Mouse (Mus musculus) MEL (cell line): ENCODE measurements around the gene E130308A19Rik. TPM values are rescaled to one million over a fixed set of nuclear protein-coding genes. Genes with fewer than 3 reads are reported as not detected.
A peak's percentile ranks its signal among the peaks of the same experiment; 100 is the strongest.

Experiments
- DNase-seq: peaks from one replicate; pipeline ENCODE4 v3.0.0; 2011; ENCODE audit warnings: low read depth, low spot score
- H3K27ac ChIP-seq: 2 replicates; pipeline ENCODE4 v1.5.1; 2012; ENCODE audit warnings: low read depth, mild to moderate bottlenecking, control low read depth, low read length, moderate library complexity; ENCODE audit not compliant: control insufficient read depth
- H3K27me3 ChIP-seq, 2 experiments: fragments of 150-350 bp in 1 of 2; sonication (generic) in 1 of 2; 2 replicates each; pipeline ENCODE4 v1.6.1; 2012; ENCODE audit warnings: low read length in 2 of 2, mild to moderate bottlenecking in 2 of 2, improper control_type of control experiment in 1 of 2, moderate library complexity in 1 of 2; ENCODE audit not compliant: insufficient read depth in 2 of 2, control insufficient read depth in 1 of 2
- H3K36me3 ChIP-seq, 2 experiments: 2 replicates each; pipeline ENCODE4 v1.6.1; 2012 to 2014; ENCODE audit warnings: low read length in 2 of 2, improper control_type of control experiment in 1 of 2, inconsistent platforms in 1 of 2, mild to moderate bottlenecking in 1 of 2; ENCODE audit not compliant: insufficient read depth in 2 of 2, control insufficient read depth in 1 of 2
- H3K4me1 ChIP-seq, 2 experiments: fragments of 150-350 bp in 1 of 2; sonication (generic) in 1 of 2; 2 replicates each; pipeline ENCODE4 v1.6.1; 2012; ENCODE audit warnings: low read length in 2 of 2, improper control_type of control experiment in 1 of 2, mild to moderate bottlenecking in 1 of 2; ENCODE audit not compliant: insufficient read depth in 2 of 2, control insufficient read depth in 1 of 2
- H3K4me3 ChIP-seq, 2 experiments: fragments of 150-350 bp in 1 of 2; sonication (generic) in 1 of 2; 2 replicates each; pipeline ENCODE4 v1.5.1; 2012; ENCODE audit warnings: low read depth in 2 of 2, low read length in 2 of 2, mild to moderate bottlenecking in 2 of 2, moderate library complexity in 2 of 2, control low read depth in 1 of 2, improper control_type of control experiment in 1 of 2; ENCODE audit not compliant: control insufficient read depth in 1 of 2, insufficient read depth in 1 of 2
- H3K79me2 ChIP-seq: 2 replicates; pipeline ENCODE4 v1.6.1; 2012; ENCODE audit warnings: mild to moderate bottlenecking, low read length, moderate library complexity; ENCODE audit not compliant: control insufficient read depth, poor library complexity, insufficient read depth
- H3K9ac ChIP-seq: 2 replicates; pipeline ENCODE4 v1.6.1; 2012; ENCODE audit warnings: low read depth, mild to moderate bottlenecking, control low read depth, low read length, moderate library complexity; ENCODE audit not compliant: control insufficient read depth, poor library complexity, severe bottlenecking
- H3K9me3 ChIP-seq: fragments of 150-350 bp; sonication (generic); replicated peaks from 2 replicates; pipeline ENCODE4 v1.6.1; 2012; ENCODE audit warnings: mild to moderate bottlenecking, low read length, improper control_type of control experiment, moderate library complexity; ENCODE audit not compliant: insufficient read depth
- BHLHE40 ChIP-seq: IDR thresholded peaks from 2 replicates; pipeline ENCODE4 v1.6.1; 2012; ENCODE audit warnings: low read depth, mild to moderate bottlenecking, inconsistent platforms, low read length, improper control_type of control experiment, borderline replicate concordance
- CHD1 ChIP-seq: IDR thresholded peaks from 2 replicates; pipeline ENCODE4 v1.6.1; 2012; ENCODE audit warnings: low read depth, mild to moderate bottlenecking, inconsistent platforms, low read length, improper control_type of control experiment
- CHD2 ChIP-seq: IDR thresholded peaks from 2 replicates; pipeline ENCODE4 v1.6.1; 2011; ENCODE audit warnings: low read length, improper control_type of control experiment
- E2F4 ChIP-seq: IDR thresholded peaks from 2 replicates; pipeline ENCODE4 v1.6.1; 2011; ENCODE audit warnings: low read depth, low read length, improper control_type of control experiment, borderline replicate concordance
- ELF1 ChIP-seq: IDR thresholded peaks from 2 replicates; pipeline ENCODE4 v1.6.1; 2014; ENCODE audit warnings: low read depth, mild to moderate bottlenecking, inconsistent platforms, low read length, improper control_type of control experiment, moderate library complexity
- EP300 ChIP-seq, 2 experiments: IDR thresholded peaks; 2 replicates each; pipeline ENCODE4 v1.6.1; 2011; ENCODE audit warnings: improper control_type of control experiment in 2 of 2, low read length in 2 of 2, low read depth in 1 of 2, mild to moderate bottlenecking in 1 of 2
- ETS1 ChIP-seq: IDR thresholded peaks from 2 replicates; pipeline ENCODE4 v1.6.1; 2012; ENCODE audit warnings: low read depth, mild to moderate bottlenecking, inconsistent platforms, low read length, improper control_type of control experiment, moderate library complexity
- GABPA ChIP-seq: IDR thresholded peaks from 2 replicates; pipeline ENCODE4 v1.6.1; 2012; ENCODE audit warnings: low read depth, mild to moderate bottlenecking, inconsistent platforms, low read length, improper control_type of control experiment, moderate library complexity
- GATA1 ChIP-seq: IDR thresholded peaks from 2 replicates; pipeline ENCODE4 v1.6.1; 2011; ENCODE audit warnings: low read depth, low read length, improper control_type of control experiment
- HCFC1 ChIP-seq: IDR thresholded peaks from 2 replicates; pipeline ENCODE4 v1.6.1; 2012; ENCODE audit warnings: low read depth, mild to moderate bottlenecking, inconsistent platforms, low read length, improper control_type of control experiment, moderate library complexity
- JUND ChIP-seq: IDR thresholded peaks from 2 replicates; pipeline ENCODE4 v1.6.1; 2011; ENCODE audit warnings: low read depth, mild to moderate bottlenecking, improper control_type of control experiment, low read length
- KAT2A ChIP-seq: conservative IDR thresholded peaks from 2 replicates; pipeline ENCODE4 v1.6.1; 2012; ENCODE audit warnings: low read depth, low read length, improper control_type of control experiment, inconsistent platforms
- MAFK ChIP-seq: IDR thresholded peaks from 2 replicates; pipeline ENCODE4 v1.6.1; 2011; ENCODE audit warnings: low read depth, mild to moderate bottlenecking, low read length, improper control_type of control experiment, borderline replicate concordance
- MAX ChIP-seq: IDR thresholded peaks from 2 replicates; pipeline ENCODE4 v1.6.1; 2011; ENCODE audit warnings: low read length, improper control_type of control experiment
- MAZ ChIP-seq: IDR thresholded peaks from 2 replicates; pipeline ENCODE4 v1.6.1; 2012; ENCODE audit warnings: low read depth, mild to moderate bottlenecking, inconsistent platforms, low read length, improper control_type of control experiment
- MEF2A ChIP-seq: IDR thresholded peaks from 2 replicates; pipeline ENCODE4 v1.6.1; 2014; ENCODE audit warnings: low read depth, mild to moderate bottlenecking, inconsistent platforms, low read length, improper control_type of control experiment; ENCODE audit not compliant: poor library complexity, insufficient replicate concordance, severe bottlenecking; ENCODE audit errors: extremely low read depth
- MXI1 ChIP-seq: IDR thresholded peaks from 2 replicates; pipeline ENCODE4 v1.6.1; 2011; ENCODE audit warnings: mild to moderate bottlenecking, low read depth, low read length, improper control_type of control experiment
- NELFE ChIP-seq: IDR thresholded peaks from 2 replicates; pipeline ENCODE4 v1.6.1; 2011; ENCODE audit warnings: low read depth, low read length, improper control_type of control experiment
- NRF1 ChIP-seq: IDR thresholded peaks from 2 replicates; pipeline ENCODE4 v1.6.1; 2014; ENCODE audit warnings: low read depth, mild to moderate bottlenecking, inconsistent platforms, low read length, improper control_type of control experiment, moderate library complexity; ENCODE audit not compliant: poor library complexity, insufficient read depth, severe bottlenecking
- POLR2A ChIP-seq, 2 experiments: IDR thresholded peaks; 2 replicates each; pipeline ENCODE4 v1.6.1; 2011 to 2012; ENCODE audit warnings: low read length in 2 of 2, mild to moderate bottlenecking in 2 of 2, control low read depth in 1 of 2, improper control_type of control experiment in 1 of 2, low read depth in 1 of 2, moderate library complexity in 1 of 2; ENCODE audit not compliant: control insufficient read depth in 1 of 2, insufficient read depth in 1 of 2, poor library complexity in 1 of 2
- POLR2AphosphoS2 ChIP-seq: IDR thresholded peaks from 2 replicates; pipeline ENCODE4 v1.6.1; 2011; ENCODE audit warnings: low read length, improper control_type of control experiment
- POLR2AphosphoS5 ChIP-seq: IDR thresholded peaks from 2 replicates; pipeline ENCODE4 v1.6.1; 2012; ENCODE audit warnings: low read depth, borderline replicate concordance, mild to moderate bottlenecking, inconsistent platforms, low read length, moderate library complexity, mixed read lengths
- RAD21 ChIP-seq: IDR thresholded peaks from 2 replicates; pipeline ENCODE4 v1.6.1; 2011; ENCODE audit warnings: mild to moderate bottlenecking, low read depth, low read length, improper control_type of control experiment
- RCOR1 ChIP-seq: IDR thresholded peaks from 2 replicates; pipeline ENCODE4 v1.6.1; 2012; ENCODE audit warnings: low read depth, mild to moderate bottlenecking, inconsistent platforms, low read length, improper control_type of control experiment
- SIN3A ChIP-seq: IDR thresholded peaks from 2 replicates; pipeline ENCODE4 v1.6.1; 2012; ENCODE audit warnings: low read length, improper control_type of control experiment, inconsistent platforms
- SMC3 ChIP-seq: IDR thresholded peaks from 2 replicates; pipeline ENCODE4 v1.6.1; 2011; ENCODE audit warnings: low read depth, low read length, improper control_type of control experiment
- TAL1 ChIP-seq: IDR thresholded peaks from 2 replicates; pipeline ENCODE4 v1.6.1; 2012; ENCODE audit warnings: mild to moderate bottlenecking, inconsistent platforms, low read length, moderate library complexity, mixed read lengths
- TBP ChIP-seq: IDR thresholded peaks from 2 replicates; pipeline ENCODE4 v1.8.0; 2011; ENCODE audit warnings: low read depth, low read length, improper control_type of control experiment
- TCF12 ChIP-seq: IDR thresholded peaks from 2 replicates; pipeline ENCODE4 v1.6.1; 2014; ENCODE audit warnings: low read depth, mild to moderate bottlenecking, inconsistent platforms, low read length, improper control_type of control experiment, moderate library complexity
- USF1 ChIP-seq: IDR thresholded peaks from 2 replicates; pipeline ENCODE4 v1.6.1; 2014; ENCODE audit warnings: low read depth, mild to moderate bottlenecking, inconsistent platforms, low read length, improper control_type of control experiment, moderate library complexity
- USF2 ChIP-seq, 2 experiments: IDR thresholded peaks; 2 replicates each; pipeline ENCODE4 v1.6.1; 2011 to 2012; ENCODE audit warnings: improper control_type of control experiment in 2 of 2, low read length in 2 of 2, borderline replicate concordance in 1 of 2, inconsistent platforms in 1 of 2, low read depth in 1 of 2, mild to moderate bottlenecking in 1 of 2; ENCODE audit not compliant: insufficient read depth in 1 of 2
- ZC3H11A ChIP-seq: IDR thresholded peaks from 2 replicates; pipeline ENCODE4 v1.6.1; 2012; ENCODE audit warnings: low read depth, mild to moderate bottlenecking, inconsistent platforms, low read length, improper control_type of control experiment
- ZKSCAN1 ChIP-seq: IDR thresholded peaks from 2 replicates; pipeline ENCODE4 v1.6.1; 2012; ENCODE audit warnings: low read depth, mild to moderate bottlenecking, inconsistent platforms, low read length, improper control_type of control experiment, moderate library complexity
- ZMIZ1 ChIP-seq: IDR thresholded peaks from 2 replicates; pipeline ENCODE4 v1.6.1; 2012; ENCODE audit warnings: low read depth, mild to moderate bottlenecking, inconsistent platforms, low read length, improper control_type of control experiment, moderate library complexity
- ZNF384 ChIP-seq: IDR thresholded peaks from 2 replicates; pipeline ENCODE4 v1.6.1; 2012; ENCODE audit warnings: low read depth, mild to moderate bottlenecking, inconsistent platforms, low read length, improper control_type of control experiment
- polyA plus RNA-seq, 2 experiments: library from polyadenylated mRNA; stranded (reverse) in 1 of 2; unstranded in 1 of 2; fragments of >175 nt in 1 of 2; fragments of >200 nt in 1 of 2; gene quantifications; 2 replicates each; pipeline versions ENCODE4 v1.2.1 to v1.2.4; 2012; ENCODE audit warnings: low replicate concordance in 2 of 2, low read depth in 1 of 2; ENCODE audit not compliant: insufficient read length in 2 of 2, insufficient read depth in 1 of 2, missing spikeins in 1 of 2
- total RNA-seq: library from RNA; depleted of rRNA; stranded (reverse); fragments of 300-350 nt; gene quantifications from 2 replicates; pipeline ENCODE4 v1.2.3, GENCODE M21; 2012

E130308A19Rik gene
- total and polyA plus RNA-seq, 3 experiments: 4.0 to 12.5 TPM; not detected in 1

- H3K9me3 ChIP-seq: no peaks in the 10 kb centered on the region
- peak within 1 kb of the TSS; percentile 76 for H3K9ac ChIP-seq
- no peaks in the 10 kb centered on the region; the same call in 1 of the 2 replicates for H3K79me2 ChIP-seq
- H3K27ac ChIP-seq: peak within 1 kb of the TSS; percentile 58
- no peaks in the 10 kb centered on the region for H3K27me3 ChIP-seq
- DNase-seq: peak; percentile 100
- no peaks in the 10 kb centered on the region; a peak in 1 of 4 replicates for H3K4me1 ChIP-seq
- peaks cover 0 to 3% of the 10 kb centered on the region in 2 experiments; a peak in 2 of 4 replicates for H3K36me3 ChIP-seq
- H3K4me3 ChIP-seq: peak within 1 kb of the TSS; percentile 93 to 94
- TF ChIP-seq USF2 (IDR thresholded peaks at IDR 0.05; ENCODE audit: borderline replicate concordance in 1 of 2, insufficient read depth in 1 of 2, low read depth in 1 of 2, low read length in 2 of 2) (no peak), RAD21 (no peak; the same call in 1 of the 2 replicates), POLR2AphosphoS2 (no peak; the same call in 1 of the 2 replicates), ELF1 (peak; percentile 71), NELFE (peak; percentile 67), CHD2 (no peak), ZNF384 (no peak), MEF2A (no peak), ZC3H11A (no peak), ZKSCAN1 (no peak), MAX (no peak), KAT2A (no peak), GABPA (no peak), TAL1 (no peak), MAFK (no peak), SIN3A (peak; percentile 68), POLR2AphosphoS5 (no peak), TCF12 (no peak; the same call in none of the 2 replicates), BHLHE40 (no peak), E2F4 (no peak), POLR2A (IDR thresholded peaks at IDR 0.05; ENCODE audit: control insufficient read depth in 1 of 2, insufficient read depth in 1 of 2, low read depth in 1 of 2, low read length in 2 of 2, poor library complexity in 1 of 2) (peak; percentile 61 to 78; a peak in 3 of 4 replicates), EP300 (IDR thresholded peaks at IDR 0.05; ENCODE audit: low read depth in 1 of 2, low read length in 2 of 2) (0 out of 4 replicates have a peak, but pooled peaks of 1 of the 2 experiments have one; percentile 5), SMC3 (no peak), ZMIZ1 (peak; percentile 69; the same call in 1 of the 2 replicates), RCOR1 (peak; percentile 63; the same call in 1 of the 2 replicates), USF1 (no peak), MAZ (no peak), NRF1 (peak; percentile 94), ETS1 (peak; percentile 15; the same call in 1 of the 2 replicates), MXI1 (peak; percentile 47; the same call in 1 of the 2 replicates), CHD1 (no peak), GATA1 (no peak), TBP (peak; percentile 33; the same call in 1 of the 2 replicates), HCFC1 (peak; percentile 68), JUND (no peak)
Measured at GRCm38 (mm10) chr4:59581314-59582185, 44.5 kb upstream of the E130308A19Rik start, which contains the start of gene Hsdl2. Gene Hsdl2, plus strand, starts transcription at chr4:59581563.
